Mouse (Mus musculus) heart, embryonic 11.5 days (tissue): ENCODE measurements around the gene Meaf6. TPM values are rescaled to one million over a fixed set of nuclear protein-coding genes. Genes with fewer than 3 reads are reported as not detected.

Experiments used
- ATAC-seq: fragments of 200-750 bp; cut with Nextera tagmentation; replicated peaks from 2 replicates; pipeline ENCODE4 v1.8.0; 2017; ENCODE audit warnings: moderate library complexity; ENCODE audit not compliant: insufficient number of reproducible peaks, low FRiP score, low TSS enrichment
- H3K27ac ChIP-seq: fragments of 300-500 bp; sonication (generic); 2 replicates; pipeline ENCODE4 v1.5.1; 2014; ENCODE audit warnings: mild to moderate bottlenecking, low read depth, low read length
- H3K27me3 ChIP-seq: fragments of 300-500 bp; sonication (generic); 2 replicates; pipeline ENCODE4 v1.6.1; 2014; ENCODE audit warnings: mild to moderate bottlenecking, low read length, mixed read lengths; ENCODE audit not compliant: control insufficient read depth, insufficient read depth
- H3K36me3 ChIP-seq: fragments of 300-500 bp; sonication (generic); 2 replicates; pipeline ENCODE4 v1.6.1; 2014; ENCODE audit warnings: mild to moderate bottlenecking, low read length, moderate library complexity, mixed read lengths; ENCODE audit not compliant: control insufficient read depth, insufficient read depth
- H3K4me1 ChIP-seq: fragments of 300-500 bp; sonication (generic); 2 replicates; pipeline ENCODE4 v1.6.1; 2014; ENCODE audit warnings: low read length; ENCODE audit not compliant: control insufficient read depth, insufficient read depth
- H3K4me2 ChIP-seq: fragments of 300-500 bp; sonication (generic); 2 replicates; pipeline ENCODE4 v1.6.1; 2014; ENCODE audit warnings: mild to moderate bottlenecking, moderate library complexity
- H3K4me3 ChIP-seq: fragments of 300-500 bp; sonication (generic); 2 replicates; pipeline ENCODE4 v1.5.1; 2014; ENCODE audit warnings: low read depth, low read length
- H3K9ac ChIP-seq: fragments of 300-500 bp; sonication (generic); 2 replicates; pipeline ENCODE4 v1.6.1; 2014; ENCODE audit warnings: mild to moderate bottlenecking, low read depth, low read length, moderate library complexity
- H3K9me3 ChIP-seq: fragments of 300-500 bp; sonication (generic); replicated peaks from 2 replicates; pipeline ENCODE4 v1.6.1; 2016; ENCODE audit warnings: low read length; ENCODE audit not compliant: control insufficient read depth
- WGBS: fragments of 180-500 bp; shearing (Covaris S2); extraction: QIAGEN DNeasy Blood & Tissue Kit; methylation state at CpG from one replicate; pipeline ENCODE4 v1.1.7; 2014; ENCODE audit not compliant: insufficient replicate concordance; 5-methylcytosine and 5-hydroxymethylcytosine counted together
- polyA plus RNA-seq: library from polyadenylated mRNA; unstranded; fragments of >200 nt; fragmentation: Nextera tagmentation; extraction: Ambion mirVana; gene quantifications from 2 replicates; pipeline ENCODE4 v1.2.1, GENCODE M21; 2014

Meaf6 gene
- polyA plus RNA-seq, 1 experiment from 2014 or later, result 55.4 TPM

DNA sequence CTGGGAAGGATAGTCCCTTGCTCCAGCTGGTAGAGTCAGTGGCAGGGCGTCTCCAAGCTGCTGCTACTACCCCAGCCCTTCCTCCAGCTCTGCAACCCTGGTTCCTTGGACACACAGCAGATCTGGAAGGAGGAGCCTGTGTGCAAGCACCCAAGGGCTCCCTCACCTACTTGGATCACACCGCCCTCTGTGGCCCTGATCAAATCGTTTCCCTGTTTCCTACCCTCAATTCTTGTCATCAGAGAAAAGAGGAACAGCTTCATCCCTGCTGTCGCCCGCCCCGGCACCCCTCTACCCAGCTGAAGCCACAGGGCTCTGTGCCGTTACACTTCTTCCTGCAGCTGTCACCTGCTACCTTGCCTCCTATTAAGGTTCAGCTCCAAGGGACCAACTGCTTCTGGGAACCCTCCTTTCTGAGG lies 33.0 kb downstream of the Meaf6 start:
- ATAC-seq, result no peak
- no peak overlapping the region for H3K4me3 ChIP-seq
- 78% methylated on average over 7 of the region's 7 CpGs for WGBS
- H3K9me3 ChIP-seq, result no peaks in the 10 kb centered on the region
- H3K36me3 ChIP-seq, result no peaks in the 10 kb centered on the region
- H3K4me1 ChIP-seq, result peaks cover 17% of the 10 kb centered on the region
- H3K9ac ChIP-seq, result no peak overlapping the region
- no peaks in the 10 kb centered on the region for H3K27me3 ChIP-seq
- H3K4me2 ChIP-seq, result no peak overlapping the region
- no peak overlapping the region for H3K27ac ChIP-seq

DNA sequence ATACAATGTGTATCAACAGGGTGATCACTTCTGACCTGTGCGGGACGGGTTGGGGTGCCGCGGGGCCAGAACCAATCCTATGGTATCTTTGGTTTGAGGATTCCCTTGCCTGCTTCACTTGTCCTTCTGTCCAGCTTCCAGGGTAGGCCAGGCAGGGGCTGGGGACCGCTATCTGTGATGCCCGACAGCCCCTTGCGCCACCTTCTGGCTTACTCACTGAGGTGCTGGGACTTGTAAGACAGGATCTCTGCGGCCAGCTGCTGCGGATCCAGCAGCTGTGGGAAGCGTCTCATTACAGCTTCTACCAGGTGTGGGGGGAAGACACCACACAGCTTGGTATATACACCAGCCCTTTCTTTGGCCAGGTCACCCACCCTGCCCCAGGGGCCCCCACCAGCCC lies 34.1 kb downstream of the Meaf6 start:
- Histone ChIP-seq H3K9ac (no peak overlapping the region), H3K9me3 (no peaks in the 10 kb centered on the region), H3K4me3 (no peak overlapping the region), H3K4me1 (peaks cover 26% of the 10 kb centered on the region), H3K27ac (no peak overlapping the region), H3K27me3 (no peaks in the 10 kb centered on the region), H3K36me3 (no peaks in the 10 kb centered on the region), H3K4me2 (no peak overlapping the region)
- 27% methylated on average over 10 of the region's 10 CpGs for WGBS
- ATAC-seq, result no peak

DNA sequence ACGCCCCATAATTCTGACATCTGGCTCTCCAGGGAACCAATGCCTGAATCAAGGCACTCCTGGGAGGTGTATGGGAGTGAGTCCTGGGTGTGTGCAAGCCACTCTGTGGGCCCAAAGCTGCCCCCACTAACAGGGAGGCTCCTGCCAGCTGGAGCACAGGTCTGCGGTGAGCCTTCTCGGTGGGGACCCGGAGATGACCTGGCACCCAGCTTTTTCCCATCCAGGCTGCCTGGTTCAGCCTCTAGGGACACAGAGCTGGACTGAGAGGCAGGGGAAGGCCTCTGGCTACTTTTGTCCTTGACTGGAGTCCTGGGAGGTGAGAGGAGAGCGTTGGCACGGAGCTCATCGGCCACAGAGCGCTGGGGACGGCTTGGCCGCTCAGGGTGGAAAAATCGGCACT lies 34.8 kb downstream of the Meaf6 start:
- 91% methylated on average over 11 of the region's 11 CpGs for WGBS
- Histone ChIP-seq H3K27me3 (no peaks in the 10 kb centered on the region), H3K4me1 (peaks cover 32% of the 10 kb centered on the region), H3K4me3 (no peak overlapping the region), H3K4me2 (no peak overlapping the region), H3K9ac (no peak overlapping the region), H3K36me3 (no peaks in the 10 kb centered on the region), H3K27ac (no peak overlapping the region), H3K9me3 (no peaks in the 10 kb centered on the region)
- ATAC-seq, result no peak

DNA sequence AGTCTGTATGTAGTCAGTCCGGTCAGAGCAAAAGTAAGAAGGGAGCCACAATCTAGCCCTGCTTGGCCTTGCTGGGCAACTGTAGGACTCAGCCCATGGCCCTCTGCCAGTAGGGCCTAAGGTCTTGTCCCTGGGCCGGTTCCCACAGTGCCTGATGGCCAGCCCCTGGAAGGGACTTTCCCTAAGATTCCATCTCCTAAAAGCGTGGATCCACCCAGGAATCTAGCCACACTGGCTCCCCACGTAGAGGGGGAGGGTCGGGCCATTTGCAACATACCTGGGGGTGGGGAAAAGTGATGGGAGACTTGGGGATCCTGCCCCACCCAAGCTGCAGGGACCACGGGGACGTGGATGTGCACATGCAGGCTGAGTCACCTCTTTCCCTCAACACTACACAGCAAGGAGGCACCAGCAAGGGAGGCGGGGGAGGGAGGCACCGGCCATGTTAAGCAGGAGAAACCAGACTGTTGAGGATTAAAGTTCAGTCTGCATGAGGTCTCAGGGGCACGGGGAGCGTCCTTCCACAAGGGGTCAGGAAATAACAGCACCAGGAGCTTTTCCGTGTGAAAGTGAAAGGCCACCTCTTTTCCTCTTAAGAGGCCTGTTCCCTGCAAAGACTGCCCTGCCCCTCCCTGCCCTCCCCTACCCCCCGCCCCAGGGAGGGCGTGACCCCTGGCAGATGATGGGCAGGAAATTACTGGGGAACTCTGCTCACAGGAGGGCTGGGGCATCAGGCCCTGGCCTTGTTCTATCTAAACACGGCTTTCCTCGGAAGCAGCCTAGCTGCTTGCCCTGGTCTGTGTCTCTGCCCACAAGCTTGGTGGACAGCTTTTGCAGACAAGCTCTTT lies 37.7 kb downstream of the Meaf6 start:
- Histone ChIP-seq H3K36me3 (no peaks in the 10 kb centered on the region), H3K9ac (peak overlapping the region; percentile 30; the same call in 1 of the 2 replicates), H3K4me2 (peak overlapping the region; percentile 29), H3K9me3 (no peaks in the 10 kb centered on the region), H3K4me3 (no peak overlapping the region), H3K4me1 (peaks cover 37% of the 10 kb centered on the region), H3K27me3 (no peaks in the 10 kb centered on the region), H3K27ac (no peak overlapping the region)
- ATAC-seq, result no peak
- WGBS, result 19% methylated on average over 16 of the region's 16 CpGs

DNA sequence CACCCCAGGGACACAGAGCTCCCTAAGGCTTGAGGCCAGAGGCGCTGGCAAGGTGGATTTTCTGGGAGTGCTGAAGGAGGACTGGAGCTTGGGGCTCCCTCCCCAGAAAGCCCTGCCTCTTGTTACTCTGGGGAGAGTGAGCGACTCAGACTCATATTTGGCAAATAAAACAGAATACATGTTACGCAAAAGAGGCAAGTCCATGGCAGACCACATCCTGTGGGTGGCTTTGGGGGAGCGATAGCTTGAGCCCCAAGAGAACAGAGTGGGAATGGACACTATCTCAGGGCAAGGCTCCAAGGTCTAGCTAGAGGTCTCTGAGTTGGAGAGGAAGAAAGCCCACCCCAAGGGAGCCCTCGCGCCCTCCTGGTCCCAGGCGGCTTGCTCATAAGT lies 38.3 kb downstream of the Meaf6 start:
- peaks cover 39% of the 10 kb centered on the region for H3K4me1 ChIP-seq
- no peak overlapping the region for H3K4me3 ChIP-seq
- H3K27ac ChIP-seq, result no peak overlapping the region
- H3K4me2 ChIP-seq, result peak overlapping the region; percentile 29
- H3K9me3 ChIP-seq, result no peaks in the 10 kb centered on the region
- no peaks in the 10 kb centered on the region for H3K27me3 ChIP-seq
- no peaks in the 10 kb centered on the region for H3K36me3 ChIP-seq
- 0 out of 2 replicates have a peak overlapping the region, but pooled peaks have one; percentile 30 for H3K9ac ChIP-seq
- ATAC-seq, result no peak
- 78% methylated on average over 7 of the region's 7 CpGs for WGBS

DNA sequence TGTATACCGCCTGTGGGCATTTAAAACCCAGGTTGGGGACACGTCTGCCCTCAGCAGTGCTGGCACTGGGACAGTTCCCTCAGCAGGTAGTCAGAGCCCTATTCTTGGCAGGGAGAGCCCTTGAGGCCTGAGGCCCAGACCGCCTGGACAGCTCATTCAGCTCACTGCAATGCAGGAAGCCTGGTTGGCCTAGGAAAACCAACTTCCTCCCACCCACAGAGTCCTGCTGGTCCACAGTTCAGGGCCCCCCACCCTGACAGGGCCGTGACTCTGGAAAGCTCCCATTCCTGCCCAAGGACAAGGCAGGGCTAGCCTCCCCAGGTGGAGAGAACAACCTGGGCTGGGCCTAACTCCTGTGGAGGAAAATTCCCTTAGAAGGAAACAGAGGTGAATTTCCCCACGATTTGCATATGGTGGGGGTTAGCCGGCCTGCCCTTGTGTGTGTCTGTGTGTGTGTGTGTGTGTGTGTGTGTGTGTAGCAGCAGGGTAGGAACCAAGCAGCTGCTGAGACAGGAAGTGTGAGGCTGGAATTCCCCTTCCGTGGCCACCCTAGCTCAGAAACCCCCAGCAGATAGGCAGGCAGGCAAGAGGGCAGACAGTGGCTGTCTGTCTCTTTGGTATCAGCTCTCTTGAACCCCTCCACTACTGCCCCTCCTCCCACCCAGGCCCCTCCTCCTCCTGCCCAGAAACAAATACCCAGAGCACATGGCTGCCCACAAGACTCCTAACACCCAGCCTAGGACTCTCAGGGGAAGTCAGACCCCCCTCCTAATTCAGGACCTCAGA lies 39.7 kb downstream of the Meaf6 start:
- 38% methylated on average over 7 of the region's 7 CpGs for WGBS
- Histone ChIP-seq H3K4me1 (peaks cover 40% of the 10 kb centered on the region), H3K27ac (peak overlapping the region; percentile 35), H3K27me3 (no peaks in the 10 kb centered on the region), H3K4me2 (0 out of 2 replicates have a peak overlapping the region, but pooled peaks have one; percentile 11), H3K36me3 (no peaks in the 10 kb centered on the region), H3K4me3 (no peak overlapping the region), H3K9me3 (no peaks in the 10 kb centered on the region), H3K9ac (peak overlapping the region; percentile 39)
- no peak for ATAC-seq

DNA sequence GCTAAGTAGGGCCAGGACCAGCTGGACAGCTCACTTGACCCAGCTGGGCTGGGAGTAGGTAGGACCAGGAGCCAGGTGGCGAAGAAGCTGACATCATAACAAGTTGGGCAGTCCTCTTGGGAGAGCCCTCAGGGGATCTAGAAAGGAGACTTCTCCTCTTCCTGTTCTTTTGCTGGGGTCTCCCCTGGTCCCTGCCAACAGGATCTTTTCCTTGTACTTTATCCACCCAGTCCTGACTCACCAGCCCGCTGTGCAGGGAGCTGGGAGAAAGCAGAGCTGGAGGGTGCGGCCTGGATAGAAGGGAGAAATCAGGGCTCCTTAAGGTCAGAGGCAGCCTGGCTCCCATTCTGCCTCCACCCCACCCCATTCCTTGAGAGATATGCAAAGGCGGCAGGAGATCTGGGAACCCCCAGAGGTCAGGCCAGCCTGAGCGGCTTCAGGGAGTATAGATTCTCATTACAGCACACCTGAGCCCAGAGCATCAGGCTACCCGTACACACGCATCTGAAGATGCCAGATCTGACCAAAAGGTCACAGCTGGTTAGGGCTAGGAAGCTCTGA lies 40.5 kb downstream of the Meaf6 start:
- Histone ChIP-seq H3K36me3 (no peaks in the 10 kb centered on the region), H3K9ac (no peak overlapping the region), H3K27me3 (no peaks in the 10 kb centered on the region), H3K4me3 (no peak overlapping the region), H3K4me1 (peaks cover 40% of the 10 kb centered on the region), H3K4me2 (no peak overlapping the region), H3K27ac (peak overlapping the region; percentile 22; the same call in 1 of the 2 replicates), H3K9me3 (no peaks in the 10 kb centered on the region)
- no peak for ATAC-seq
- WGBS, result 80% methylated on average over 7 of the region's 7 CpGs

DNA sequence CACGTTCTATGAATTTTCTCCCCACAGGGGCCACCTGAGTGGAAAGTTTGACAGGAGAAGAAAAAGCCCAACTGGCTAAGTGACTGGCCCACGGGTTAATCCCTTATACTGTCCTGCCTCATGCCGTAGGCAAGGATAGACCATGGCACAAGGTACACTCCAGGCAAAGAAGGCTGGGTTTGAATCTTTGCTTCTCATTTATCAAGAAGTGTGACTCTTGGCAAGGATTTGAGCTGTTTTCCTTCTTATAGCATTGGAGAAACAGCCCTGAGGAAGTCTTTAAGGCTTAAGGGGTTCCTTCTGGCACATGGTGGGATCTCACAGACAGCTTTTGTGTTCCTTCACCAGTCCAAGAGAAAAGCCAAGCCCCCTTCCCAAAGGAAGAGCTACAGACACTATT lies 41.3 kb downstream of the Meaf6 start:
- ATAC-seq, result no peak
- Histone ChIP-seq H3K4me1 (peaks cover 40% of the 10 kb centered on the region), H3K27me3 (no peaks in the 10 kb centered on the region), H3K4me2 (no peak overlapping the region), H3K36me3 (no peaks in the 10 kb centered on the region), H3K27ac (no peak overlapping the region), H3K4me3 (no peak overlapping the region), H3K9me3 (no peaks in the 10 kb centered on the region), H3K9ac (no peak overlapping the region)
- WGBS, result 85% methylated on average over 3 of the region's 3 CpGs
